Mouse (Mus musculus): Measurements from ENCODE around the gene Lca5l.

Lca5l gene

DNA sequence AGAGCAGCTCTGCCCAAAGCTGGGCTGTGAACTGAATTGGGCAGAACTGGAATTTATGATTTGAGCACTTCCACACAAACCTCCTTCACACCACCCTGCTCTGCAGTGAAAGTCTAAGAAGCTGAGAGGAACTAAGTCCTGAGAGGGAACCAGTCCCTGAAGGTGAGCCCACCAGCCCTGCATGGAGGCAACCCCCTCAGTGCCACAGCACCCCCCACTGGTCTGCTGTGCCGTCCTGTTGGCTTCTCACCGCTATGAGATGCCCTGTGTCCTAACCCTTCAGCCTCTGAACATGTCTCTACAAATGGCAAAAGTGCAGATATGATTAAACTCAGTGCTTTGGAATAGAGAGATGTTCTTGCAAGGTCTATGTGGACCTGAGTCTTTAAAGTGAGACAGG lies 79.3 kb downstream of the Lca5l start:
- DNase-seq: peak; percentile 44 to 55

GRCm38 (mm10) chr16:96110655-96111345 lies 81.3 kb downstream of the Lca5l start:
- DNase-seq: peak; percentile 25 to 46

DNA sequence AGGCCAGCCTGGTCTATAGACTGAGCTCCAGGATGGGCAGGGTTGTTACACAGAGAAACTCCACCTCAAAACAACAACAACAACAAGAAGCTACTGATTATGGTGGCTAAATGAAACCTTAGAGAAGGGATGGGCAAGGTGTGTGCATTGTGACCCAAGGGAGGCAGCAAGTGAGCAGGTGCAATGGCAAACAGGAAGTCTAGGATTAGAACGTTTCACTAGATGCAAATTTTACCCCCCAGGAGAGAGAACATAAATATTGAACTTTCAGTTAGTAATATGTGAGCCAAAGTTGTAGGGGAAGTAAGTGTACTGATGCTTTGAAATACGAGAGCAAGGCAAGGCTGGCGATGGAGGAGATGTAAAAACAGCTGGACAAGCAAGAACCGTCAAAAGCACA lies 82.4 kb downstream of the Lca5l start:
- DNase-seq: peak; percentile 29 to 35
